Mouse (Mus musculus): ENCODE measurements around the gene Mettl14. TPM values are rescaled to one million over a fixed set of nuclear protein-coding genes. Genes with fewer than 3 reads are reported as not detected.

The Mettl14 gene
- polyA plus RNA-seq, 1 experiment from 2014 or later: 27.4 TPM

- H3K36me3 ChIP-seq: no peaks in the 10 kb centered on the region
- no peak overlapping the region for H3K4me3 ChIP-seq
- H3K27me3 ChIP-seq (ENCODE audit: insufficient read depth, poor library complexity, severe bottlenecking): no peaks in the 10 kb centered on the region
- no peak for DNase-seq (ENCODE audit: low spot score)
- 0 out of 2 replicates have a peak, but pooled peaks cover 5% of the 10 kb centered on the region for H3K4me1 ChIP-seq (replicated peaks)
- no peaks in the 10 kb centered on the region for H3K9me3 ChIP-seq
- WGBS: 91% methylated on average over 4 of the region's 4 CpGs
- no peak overlapping the region for H3K27ac ChIP-seq
These were observed 55.7 kb downstream of the Mettl14 start for GRCm38 (mm10) chr3:123330221-123330620.

DNA sequence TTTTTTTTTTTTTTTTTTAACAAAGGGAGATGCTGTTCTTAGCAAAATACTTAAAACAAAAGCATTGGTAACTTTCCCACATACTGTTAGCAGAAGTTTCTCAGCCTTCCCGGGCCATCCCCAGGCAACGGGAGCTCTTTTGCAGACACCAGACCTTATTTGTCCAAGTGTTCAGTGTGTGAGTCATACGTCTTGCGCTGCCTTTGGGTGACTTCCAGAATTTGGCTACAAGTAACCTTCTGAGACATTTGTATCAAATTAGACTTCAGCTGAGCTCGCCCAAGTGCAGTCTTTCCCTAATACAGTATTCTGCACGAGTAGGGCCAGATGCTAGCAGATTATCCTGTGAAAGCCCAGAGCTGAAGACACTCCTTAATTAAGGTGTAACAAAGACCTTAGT lies 56.7 kb downstream of the Mettl14 start:
- no peak overlapping the region for H3K4me3 ChIP-seq
- H3K9me3 ChIP-seq: no peaks in the 10 kb centered on the region
- no peaks in the 10 kb centered on the region for H3K36me3 ChIP-seq
- H3K27ac ChIP-seq: no peak overlapping the region
- DNase-seq (ENCODE audit: low spot score): no peak
- H3K4me1 ChIP-seq (replicated peaks): 0 out of 2 replicates have a peak, but pooled peaks cover 5% of the 10 kb centered on the region
- 74% methylated on average over 6 of the region's 6 CpGs for WGBS
- H3K27me3 ChIP-seq (ENCODE audit: insufficient read depth, poor library complexity, severe bottlenecking): no peaks in the 10 kb centered on the region

- 78% methylated on average over 4 of the region's 4 CpGs for WGBS
- Histone ChIP-seq H3K9me3 (no peaks in the 10 kb centered on the region), H3K4me1 (replicated peaks) (no peaks in the 10 kb centered on the region), H3K27me3 (ENCODE audit: insufficient read depth, poor library complexity, severe bottlenecking) (no peaks in the 10 kb centered on the region), H3K4me3 (no peak overlapping the region), H3K27ac (no peak overlapping the region), H3K36me3 (no peaks in the 10 kb centered on the region)
- no peak for DNase-seq (ENCODE audit: low spot score)
These were observed 61.6 kb downstream of the Mettl14 start for GRCm38 (mm10) chr3:123324326-123324725.

GRCm38 (mm10) chr3:123322147-123322546 lies 63.8 kb downstream of the Mettl14 start:
- DNase-seq (ENCODE audit: low spot score): no peak
- Histone ChIP-seq H3K36me3 (no peaks in the 10 kb centered on the region), H3K4me1 (replicated peaks) (no peaks in the 10 kb centered on the region), H3K27me3 (ENCODE audit: insufficient read depth, poor library complexity, severe bottlenecking) (no peaks in the 10 kb centered on the region), H3K27ac (no peak overlapping the region), H3K9me3 (no peaks in the 10 kb centered on the region), H3K4me3 (no peak overlapping the region)
- WGBS: 29% methylated on average over 1 of the region's 1 CpGs

DNA sequence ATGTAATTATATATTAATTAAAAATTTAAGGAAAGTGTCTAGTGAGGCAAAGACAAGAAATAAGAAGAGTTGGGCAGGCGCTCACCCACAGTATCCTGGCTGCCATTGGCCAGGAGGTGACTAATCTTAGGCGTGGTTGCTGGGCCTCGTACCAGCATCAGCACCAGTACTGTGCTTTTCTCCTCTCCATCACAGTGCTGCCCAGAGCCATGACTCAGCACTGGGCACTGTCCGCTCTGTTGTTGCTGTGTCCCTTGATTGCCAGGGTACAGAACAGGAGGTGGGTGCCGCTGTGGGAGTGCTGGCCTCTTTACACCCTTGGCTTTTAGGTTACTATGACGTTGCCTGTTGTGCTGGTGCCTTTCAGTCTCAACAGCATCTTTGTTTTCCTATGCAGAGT lies 64.3 kb downstream of the Mettl14 start:
- no peaks in the 10 kb centered on the region for H3K9me3 ChIP-seq

DNA sequence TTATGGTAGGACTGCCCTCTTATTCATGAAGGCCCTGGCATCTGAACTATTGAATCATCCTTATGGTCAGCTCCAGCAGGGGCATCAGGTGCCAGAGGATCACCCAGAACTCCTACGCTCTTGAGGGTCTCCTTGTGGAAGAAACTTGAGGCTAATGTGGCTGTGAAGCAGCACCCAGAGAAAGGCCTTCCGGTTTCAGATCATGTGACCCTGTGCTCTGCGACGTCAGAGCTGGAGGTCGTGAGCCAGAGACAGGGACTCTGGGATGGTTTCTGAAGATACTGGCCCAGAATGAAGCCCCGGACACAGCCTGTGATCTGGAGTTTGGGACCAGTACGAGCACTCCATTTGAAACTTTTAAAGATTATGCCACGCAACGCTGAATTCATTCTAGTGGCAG lies 65.6 kb downstream of the Mettl14 start:
- H3K9me3 ChIP-seq: no peaks in the 10 kb centered on the region
- no peaks in the 10 kb centered on the region for H3K36me3 ChIP-seq
- no peaks in the 10 kb centered on the region for H3K4me1 ChIP-seq (replicated peaks)
- H3K4me3 ChIP-seq: no peak overlapping the region
- H3K27ac ChIP-seq: no peak overlapping the region
- 81% methylated on average over 9 of the region's 9 CpGs for WGBS
- DNase-seq (ENCODE audit: low spot score): no peak
- no peaks in the 10 kb centered on the region for H3K27me3 ChIP-seq (ENCODE audit: insufficient read depth, poor library complexity, severe bottlenecking)

More for the DNA sequence above, 64.3 kb downstream of the Mettl14 start:
- no peaks in the 10 kb centered on the region for H3K27me3 ChIP-seq (ENCODE audit: insufficient read depth, poor library complexity, severe bottlenecking)
- no peaks in the 10 kb centered on the region for H3K36me3 ChIP-seq
- no peak for DNase-seq (ENCODE audit: low spot score)
- WGBS: 85% methylated on average over 6 of the region's 6 CpGs
- H3K4me3 ChIP-seq: no peak overlapping the region
- H3K4me1 ChIP-seq (replicated peaks): no peaks in the 10 kb centered on the region
- no peak overlapping the region for H3K27ac ChIP-seq

Other genes with a start within 250 kb of the Mettl14 start
- gene Synpo2, start 150.0 kb downstream of the Mettl14 start, polyA plus RNA-seq (2016; fragmentation: Nextera tagmentation; extraction: Ambion mirVana): 2.8 and 3.4 TPM in 2 replicates
- gene Sec24d, start 118.7 kb downstream of the Mettl14 start, polyA plus RNA-seq (2016; fragmentation: Nextera tagmentation; extraction: Ambion mirVana): 20.1 and 20.2 TPM in 2 replicates
- 6.2 and 6.4 TPM in 2 replicates for gene Prss12, start 60.8 kb upstream of the Mettl14 start, polyA plus RNA-seq (2016; fragmentation: Nextera tagmentation; extraction: Ambion mirVana)

All from hindbrain, embryonic 10.5 days (tissue).